Comparison of ENCODE assay signal across 8 mouse cellular contexts in genomic region chr2:157367184-157367893, GRCm38 (mm10). TPM values are rescaled to one million over a fixed set of nuclear protein-coding genes. Genes with fewer than 3 reads are reported as not detected.
A peak's percentile ranks its signal among the peaks of the same experiment; 100 is the strongest.
DNase-seq lines count a peak whose midpoint lies in the region; ATAC-seq and TF ChIP-seq lines count a peak whose summit lies in the region.

TSS of gene Manbal (plus strand) at chr2:157367594.

- peak within 1 kb of the TSS; percentile 91 for H3K4me2 ChIP-seq in heart, embryonic 11.5 days
- peak within 1 kb of the TSS; percentile 81 for H3K4me2 ChIP-seq in kidney, embryonic 16.5 days (replicated peaks; ENCODE audit: low read depth, low read length)
- peak within 1 kb of the TSS; percentile 77 for H3K4me2 ChIP-seq in myocyte (ENCODE audit: low read depth)

- no peaks in the 10 kb centered on the region for H3K36me3 ChIP-seq in heart, embryonic 11.5 days (ENCODE audit: control insufficient read depth, insufficient read depth, low read length)
- H3K36me3 ChIP-seq in kidney, embryonic 16.5 days (ENCODE audit: insufficient read depth, low read length): no peaks in the 10 kb centered on the region
- H3K36me3 ChIP-seq in liver, adult 2 months (ENCODE audit: control insufficient read depth, insufficient read depth, low read length): no peaks in the 10 kb centered on the region
- no peaks in the 10 kb centered on the region for H3K36me3 ChIP-seq in myocyte (ENCODE audit: control insufficient read depth, insufficient read depth)
- H3K36me3 ChIP-seq in splenic B cell, adult 2 months (ENCODE audit: control insufficient read depth, insufficient read depth, low read length, poor library complexity, severe bottlenecking): no peaks in the 10 kb centered on the region

- peak within 1 kb of the TSS; percentile 90 for H3K4me3 ChIP-seq in heart, embryonic 11.5 days (ENCODE audit: low read depth, low read length)
- peak within 1 kb of the TSS; percentile 89 for H3K4me3 ChIP-seq in kidney, embryonic 16.5 days (ENCODE audit: low read length)
- peak within 1 kb of the TSS; percentile 66 for H3K4me3 ChIP-seq in liver, adult 2 months (ENCODE audit: insufficient read depth, low read depth, low read length)
- H3K4me3 ChIP-seq in myocyte: peak within 1 kb of the TSS; percentile 79

- TF ChIP-seq POLR2A in liver, adult 2 months (IDR thresholded peaks at IDR 0.05; ENCODE audit: extremely low read depth, insufficient read depth, low read length): peak; percentile 58; the same call in 1 of the 2 replicates
- TF ChIP-seq POLR2A in myocyte (IDR thresholded peaks at IDR 0.05; ENCODE audit: insufficient read length, low read depth): peak; percentile 70

- peak; percentile 93 for ATAC-seq in erythroblast, adult 5-6 weeks (replicated peaks; ENCODE audit: low FRiP score, poor library complexity, severe bottlenecking)
- ATAC-seq in heart, embryonic 11.5 days (replicated peaks; ENCODE audit: insufficient number of reproducible peaks, low FRiP score, low TSS enrichment): peak; percentile 84
- ATAC-seq in kidney, embryonic 16.5 days (ENCODE audit: low FRiP score, low TSS enrichment): peak; percentile 91

- H3K27me3 ChIP-seq in heart, embryonic 11.5 days (ENCODE audit: control insufficient read depth, insufficient read depth, low read length): no peaks in the 10 kb centered on the region
- no peaks in the 10 kb centered on the region for H3K27me3 ChIP-seq in kidney, embryonic 16.5 days (ENCODE audit: insufficient read depth, low read length)
- no peaks in the 10 kb centered on the region for H3K27me3 ChIP-seq in liver, adult 2 months (ENCODE audit: control insufficient read depth, insufficient read depth, low read length)
- no peaks in the 10 kb centered on the region for H3K27me3 ChIP-seq in myocyte (ENCODE audit: control insufficient read depth, insufficient read depth, insufficient read length)
- no peaks in the 10 kb centered on the region for H3K27me3 ChIP-seq in splenic B cell, adult 2 months (ENCODE audit: control insufficient read depth, insufficient read depth, low read length, poor library complexity, severe bottlenecking)

- peaks cover 21% of the 10 kb centered on the region for H3K4me1 ChIP-seq in heart, embryonic 11.5 days (ENCODE audit: control insufficient read depth, insufficient read depth, low read length)
- H3K4me1 ChIP-seq in kidney, embryonic 16.5 days (ENCODE audit: insufficient read depth, low read length): peaks cover 13% of the 10 kb centered on the region
- peaks cover 3% of the 10 kb centered on the region for H3K4me1 ChIP-seq in liver, adult 2 months (ENCODE audit: control insufficient read depth, insufficient read depth, low read length)

- WGBS in heart, embryonic 11.5 days (ENCODE audit: insufficient replicate concordance): 4% methylated on average over 42 of the region's 42 CpGs
- 4% methylated on average over 42 of the region's 42 CpGs for WGBS in kidney, embryonic 16.5 days
- WGBS in liver, adult 2 months: 4% methylated on average over 42 of the region's 42 CpGs

- H3K27ac ChIP-seq in heart, embryonic 11.5 days (ENCODE audit: low read depth, low read length): peak within 1 kb of the TSS; percentile 81
- H3K27ac ChIP-seq in kidney, embryonic 16.5 days (ENCODE audit: low read length): peak within 1 kb of the TSS; percentile 94
- H3K27ac ChIP-seq in liver, adult 2 months (replicated peaks; ENCODE audit: insufficient read depth, low read depth, low read length): peak within 1 kb of the TSS; percentile 64

- no peaks in the 10 kb centered on the region for H3K9me3 ChIP-seq in heart, embryonic 11.5 days (replicated peaks; ENCODE audit: control insufficient read depth, low read length)
- H3K9me3 ChIP-seq in kidney, embryonic 16.5 days (ENCODE audit: low read length): no peaks in the 10 kb centered on the region

- peak within 1 kb of the TSS; percentile 49 for H3ac ChIP-seq in myocyte (ENCODE audit: control insufficient read depth, insufficient read length)

- H3K79me2 ChIP-seq in liver, adult 2 months (ENCODE audit: control insufficient read depth, insufficient read depth, low read length): no peaks in the 10 kb centered on the region; the same call in 1 of the 2 replicates
- peaks cover 45% of the 10 kb centered on the region for H3K79me2 ChIP-seq in myocyte (ENCODE audit: control insufficient read depth, insufficient read depth)

- no peak for TF ChIP-seq CTCF in liver, adult 2 months (IDR thresholded peaks at IDR 0.05; ENCODE audit: low read depth, low read length)

- peak within 1 kb of the TSS; percentile 94 for H3K9ac ChIP-seq in heart, embryonic 11.5 days (ENCODE audit: low read depth, low read length)
- peak within 1 kb of the TSS; percentile 96 for H3K9ac ChIP-seq in kidney, embryonic 16.5 days (replicated peaks; ENCODE audit: low read length)
- peak within 1 kb of the TSS; percentile 79 for H3K9ac ChIP-seq in liver, adult 2 months (ENCODE audit: low read depth, low read length)

- peak; percentile 95 to 96 for DNase-seq in B cell, adult 2 months
- peak; percentile 94 for DNase-seq in brain, adult 2 months (ENCODE audit: low read depth, low spot score)
- DNase-seq in liver, adult 2 months (ENCODE audit: extremely low read depth, low read depth, low spot score): peak; percentile 70
- peak; percentile 93 for DNase-seq in splenic B cell, adult 2 months (ENCODE audit: low read depth, low spot score)

TF ChIP-seq in myocyte, 11 proteins besides CTCF, POLR2A, EP300 and RAD21:
- TF ChIP-seq POLR2AphosphoS2 (IDR thresholded peaks at IDR 0.05; ENCODE audit: insufficient read length, low read depth) (peak; percentile 72), TCF3 (IDR thresholded peaks at IDR 0.05; ENCODE audit: insufficient read length, low read depth) (no peak)
TF ChIP-seq in myocyte: peak in this region for 1.

RNA-seq across cellular contexts. Expression of gene Manbal, which starts in this region (rescaled TPM):
- 7.1 and 11.0 TPM in 2 replicates for total RNA-seq in erythroblast, adult 5-6 weeks (2015; ENCODE audit: low replicate concordance)
- total RNA-seq in erythroblast, adult 5-6 weeks (2017; ENCODE audit: low replicate concordance): 1.4 and 3.2 TPM in 2 replicates
- 29.8 and 35.8 TPM in 2 replicates for polyA plus RNA-seq in heart, embryonic 11.5 days (2014; fragmentation: Nextera tagmentation; extraction: Ambion mirVana)
- 82.5 and 83.7 TPM in 2 replicates for polyA plus RNA-seq in kidney, embryonic 16.5 days (2015; fragmentation: Nextera tagmentation; extraction: Ambion mirVana)
- 3.3 and 3.8 TPM in 2 replicates for total RNA-seq in liver, adult 2 months (2014; rRNA removed)
- 28.5 and 31.9 TPM in 2 replicates for polyA plus RNA-seq in liver, adult 2 months (2012; rRNA removed)
- 64.5 TPM for polyA plus RNA-seq in myocyte (2012; fragmentation: generic; extraction: Trizol)

Comparison
In these comparisons a context has a peak if more than half of its experiments do, and no peak if none do; other contexts are left out.
1. Peak in every context shown above with its lines: DNase-seq, ATAC-seq, H3K4me3 ChIP-seq and H3K27ac ChIP-seq.